Mouse (Mus musculus) stomach, embryonic 14.5 days (tissue): Measurements from ENCODE around the gene Ifna11. TPM values are rescaled to one million over a fixed set of nuclear protein-coding genes. Genes with fewer than 3 reads are reported as not detected.

Experiments used
- polyA plus RNA-seq: library from polyadenylated mRNA; unstranded; fragments of >200 nt; fragmentation: Nextera tagmentation; extraction: Ambion mirVana; gene quantifications from 2 replicates; pipeline ENCODE4 v1.2.1, GENCODE M21; 2014

The Ifna11 gene
- polyA plus RNA-seq, 1 experiment from 2014 or later: not detected

Other genes starting within 250 kb of the Ifna11 start
- gene Ifna14, start 248.2 kb upstream of the Ifna11 start, polyA plus RNA-seq: not detected in 2 replicates
- not detected in 2 replicates for gene Ifna9, start 227.6 kb upstream of the Ifna11 start, polyA plus RNA-seq
- gene Ifna12, start 216.6 kb upstream of the Ifna11 start, polyA plus RNA-seq: not detected in 2 replicates
- gene C87499, start 185.5 kb upstream of the Ifna11 start, polyA plus RNA-seq: not detected in 2 replicates
- not detected in 2 replicates for gene Ifna13, start 175.5 kb upstream of the Ifna11 start, polyA plus RNA-seq
- not detected in 2 replicates for gene Ifna16, start 143.0 kb upstream of the Ifna11 start, polyA plus RNA-seq
- gene Ifna2, start 136.0 kb upstream of the Ifna11 start, polyA plus RNA-seq: not detected in 2 replicates
- gene Ifnab, start 128.6 kb upstream of the Ifna11 start, polyA plus RNA-seq: not detected in 2 replicates
- gene Gm26566, start 98.2 kb upstream of the Ifna11 start, polyA plus RNA-seq: 0.64 and 1.7 TPM in 2 replicates
- gene Klhl9, start 97.5 kb upstream of the Ifna11 start, polyA plus RNA-seq: 121 and 128 TPM in 2 replicates
- gene Gm13271, start 65.1 kb upstream of the Ifna11 start, polyA plus RNA-seq: not detected in 2 replicates
- gene Gm13283, start 59.8 kb upstream of the Ifna11 start, polyA plus RNA-seq: 0.24 TPM in 1 of 2 replicates, not detected in the other
- gene Gm13290, start 46.1 kb upstream of the Ifna11 start, polyA plus RNA-seq: 0.26 and 0.43 TPM in 2 replicates
- gene Gm13289, start 43.0 kb upstream of the Ifna11 start, polyA plus RNA-seq: not detected in 2 replicates
- not detected in 2 replicates for gene Gm13272, start 40.1 kb upstream of the Ifna11 start, polyA plus RNA-seq
- not detected in 2 replicates for gene Ifnz, start 37.8 kb upstream of the Ifna11 start, polyA plus RNA-seq
- gene Gm13276, start 34.2 kb upstream of the Ifna11 start, polyA plus RNA-seq: not detected in 2 replicates
- gene Gm13277, start 31.3 kb upstream of the Ifna11 start, polyA plus RNA-seq: not detected in 2 replicates
- gene Gm13278, start 28.4 kb upstream of the Ifna11 start, polyA plus RNA-seq: not detected in 2 replicates
- not detected in 2 replicates for gene Gm13275, start 25.5 kb upstream of the Ifna11 start, polyA plus RNA-seq
- not detected in 2 replicates for gene Gm13279, start 22.6 kb upstream of the Ifna11 start, polyA plus RNA-seq
- 1.00 and 1.5 TPM in 2 replicates for gene Gm13285, start 20.3 kb upstream of the Ifna11 start, polyA plus RNA-seq
- gene Gm13287, start 16.7 kb upstream of the Ifna11 start, polyA plus RNA-seq: not detected in 2 replicates
- gene Gm13288, start 14.4 kb upstream of the Ifna11 start, polyA plus RNA-seq: not detected in 2 replicates
- gene Ifna7, start 3.7 kb upstream of the Ifna11 start, polyA plus RNA-seq: not detected in 2 replicates
- gene Ifna6, start 7.5 kb downstream of the Ifna11 start, polyA plus RNA-seq: not detected in 2 replicates
- gene Ifna5, start 15.6 kb downstream of the Ifna11 start, polyA plus RNA-seq: not detected in 2 replicates
- gene Ifna4, start 21.9 kb downstream of the Ifna11 start, polyA plus RNA-seq: not detected in 2 replicates
- not detected in 2 replicates for gene Ifna1, start 30.1 kb downstream of the Ifna11 start, polyA plus RNA-seq
- gene Ifne, start 60.2 kb downstream of the Ifna11 start, polyA plus RNA-seq: not detected in 2 replicates